Mouse (Mus musculus) midbrain, postnatal 0 days (tissue): ENCODE measurements around the gene Dctn2. TPM values are rescaled to one million over a fixed set of nuclear protein-coding genes. Genes with fewer than 3 reads are reported as not detected.

ENCODE experiments used
- ATAC-seq: fragments of 200-750 bp; cut with Nextera tagmentation; 2 replicates; pipeline ENCODE4 v1.8.0; 2017; ENCODE audit warnings: moderate number of reproducible peaks, mild to moderate bottlenecking, moderate TSS enrichment, moderate library complexity; ENCODE audit not compliant: low FRiP score
- DNase-seq: peaks from one replicate; pipeline ENCODE4 v3.0.0-alpha.2; 2015; ENCODE audit warnings: low spot score
- H3K27ac ChIP-seq: fragments of 300-500 bp; sonication (generic); 2 replicates; pipeline ENCODE4 v1.5.1; 2014; ENCODE audit warnings: low read depth, mild to moderate bottlenecking, low read length, mixed read lengths
- H3K27me3 ChIP-seq: fragments of 300-500 bp; sonication (generic); 2 replicates; pipeline ENCODE4 v1.6.1; 2014; ENCODE audit warnings: low read length, control low read depth, mixed read lengths; ENCODE audit not compliant: insufficient read depth
- H3K36me3 ChIP-seq: fragments of 300-500 bp; sonication (generic); 2 replicates; pipeline ENCODE4 v1.6.1; 2014; ENCODE audit warnings: low read length, control low read depth, mixed read lengths; ENCODE audit not compliant: insufficient read depth
- H3K4me1 ChIP-seq: fragments of 300-500 bp; sonication (generic); 2 replicates; pipeline ENCODE4 v1.6.1; 2014; ENCODE audit warnings: mild to moderate bottlenecking, control low read depth, antibody characterized with exemption, low read length, mixed read lengths; ENCODE audit not compliant: insufficient read depth
- H3K4me2 ChIP-seq: fragments of 300-500 bp; sonication (generic); 2 replicates; pipeline ENCODE4 v1.6.1; 2014; ENCODE audit warnings: low read depth, mild to moderate bottlenecking, low read length, mixed read lengths; ENCODE audit not compliant: poor library complexity, severe bottlenecking
- H3K4me3 ChIP-seq: fragments of 300-500 bp; sonication (generic); 2 replicates; pipeline ENCODE4 v1.5.1; 2014; ENCODE audit warnings: low read depth, mild to moderate bottlenecking, low read length, moderate library complexity
- H3K9ac ChIP-seq: fragments of 300-500 bp; sonication (generic); replicated peaks from 2 replicates; pipeline ENCODE4 v1.6.1; 2014; ENCODE audit warnings: mild to moderate bottlenecking, low read length, moderate library complexity, mixed read lengths; ENCODE audit not compliant: poor library complexity, severe bottlenecking
- H3K9me3 ChIP-seq: fragments of 300-500 bp; sonication (generic); 2 replicates; pipeline ENCODE4 v1.6.1; 2016; ENCODE audit warnings: low read length, control low read depth
- CTCF ChIP-seq: IDR thresholded peaks from 2 replicates; pipeline ENCODE4 v1.5.1; 2016; ENCODE audit warnings: antibody characterized with exemption, mild to moderate bottlenecking
- WGBS: fragments of 180-500 bp; shearing (Covaris S2); extraction: QIAGEN DNeasy Blood & Tissue Kit; methylation state at CpG from one replicate; pipeline ENCODE4 v1.1.7; 2014; 5-methylcytosine and 5-hydroxymethylcytosine counted together
- polyA plus RNA-seq: library from polyadenylated mRNA; unstranded; fragments of >200 nt; fragmentation: Nextera tagmentation; extraction: Ambion mirVana; gene quantifications from 2 replicates; pipeline ENCODE4 v1.2.1, GENCODE M21; 2015
- total RNA-seq: library from RNA; depleted of rRNA; stranded (reverse); fragments of >200 nt; gene quantifications from 2 replicates; pipeline ENCODE4 v1.2.3, GENCODE M21; 2014

The Dctn2 gene
- total and polyA plus RNA-seq, 2 experiments from 2014 or later: 274 to 318 TPM

DNA sequence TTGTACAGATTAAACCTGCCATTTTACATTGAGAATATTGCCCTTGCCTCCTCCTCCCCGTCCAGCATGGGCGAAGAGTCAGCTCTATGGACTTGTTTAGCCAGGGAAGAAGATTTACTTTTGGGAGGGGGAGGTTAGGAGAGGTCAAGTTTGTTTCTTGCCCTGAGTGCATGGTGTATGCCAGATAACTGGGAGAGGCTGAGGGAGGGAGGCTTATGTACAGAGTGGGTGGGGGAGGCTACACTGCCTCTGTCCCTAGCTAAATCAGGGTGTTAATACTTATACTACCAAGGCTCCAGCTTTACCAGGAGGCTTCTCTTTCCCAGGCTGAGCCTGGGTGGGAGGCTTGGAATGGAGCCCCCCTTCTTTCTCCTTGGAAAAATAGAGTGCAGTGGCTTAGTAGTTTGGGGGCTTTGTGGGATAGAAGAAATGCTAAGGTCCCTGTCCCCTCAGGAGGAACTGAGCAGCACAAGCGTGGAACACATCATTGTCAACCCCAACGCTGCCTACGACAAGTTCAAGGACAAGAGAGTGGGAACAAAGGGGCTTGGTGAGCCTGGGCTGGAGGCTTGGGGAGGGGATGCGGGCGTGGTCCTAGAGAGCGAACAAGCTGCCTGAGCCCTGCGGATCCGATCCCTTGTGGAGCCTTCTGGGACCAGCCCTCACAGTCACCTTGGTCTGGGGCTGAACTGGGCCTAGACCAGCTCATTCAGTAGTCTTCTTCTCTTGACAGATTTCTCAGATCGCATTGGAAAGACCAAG is 8.3 kb downstream of the Dctn2 start:
- no peak for TF ChIP-seq CTCF
- no peaks in the 10 kb centered on the region for H3K4me1 ChIP-seq
- no peaks in the 10 kb centered on the region for H3K9me3 ChIP-seq
- H3K27ac ChIP-seq: no peak overlapping the region
- DNase-seq (no peak), ATAC-seq (no peak)
- no peaks in the 10 kb centered on the region for H3K27me3 ChIP-seq
- no peak overlapping the region for H3K4me2 ChIP-seq
- no peak overlapping the region for H3K4me3 ChIP-seq
- WGBS: 93% methylated on average over 11 of the region's 11 CpGs
- H3K36me3 ChIP-seq: peaks cover 85% of the 10 kb centered on the region
- no peak overlapping the region for H3K9ac ChIP-seq

- TF ChIP-seq CTCF: peak; percentile 34
- ATAC-seq (no peak), DNase-seq (no peak)
- H3K9me3 ChIP-seq: no peaks in the 10 kb centered on the region
- no peak overlapping the region for H3K4me2 ChIP-seq
- 100% methylated on average over 1 of the region's 2 CpGs for WGBS
- H3K27ac ChIP-seq: no peak overlapping the region
- no peaks in the 10 kb centered on the region for H3K27me3 ChIP-seq
- no peak overlapping the region for H3K9ac ChIP-seq
- no peak overlapping the region for H3K4me3 ChIP-seq
- peaks cover 77% of the 10 kb centered on the region for H3K36me3 ChIP-seq
- no peaks in the 10 kb centered on the region for H3K4me1 ChIP-seq
Measured at GRCm38 (mm10) chr10:127279730-127280129, 13.6 kb downstream of the Dctn2 start.

GRCm38 (mm10) chr10:127281316-127281715 is 15.1 kb downstream of the Dctn2 start:
- H3K4me2 ChIP-seq: no peak overlapping the region
- H3K36me3 ChIP-seq: peaks cover 81% of the 10 kb centered on the region
- no peaks in the 10 kb centered on the region for H3K27me3 ChIP-seq
- ATAC-seq: no peak
- H3K4me1 ChIP-seq: no peaks in the 10 kb centered on the region
- no peak for DNase-seq
- WGBS: 77% methylated on average over 8 of the region's 8 CpGs
- H3K27ac ChIP-seq: no peak overlapping the region
- no peak for TF ChIP-seq CTCF
- no peaks in the 10 kb centered on the region for H3K9me3 ChIP-seq
- H3K9ac ChIP-seq: no peak overlapping the region
- H3K4me3 ChIP-seq: no peak overlapping the region

DNA sequence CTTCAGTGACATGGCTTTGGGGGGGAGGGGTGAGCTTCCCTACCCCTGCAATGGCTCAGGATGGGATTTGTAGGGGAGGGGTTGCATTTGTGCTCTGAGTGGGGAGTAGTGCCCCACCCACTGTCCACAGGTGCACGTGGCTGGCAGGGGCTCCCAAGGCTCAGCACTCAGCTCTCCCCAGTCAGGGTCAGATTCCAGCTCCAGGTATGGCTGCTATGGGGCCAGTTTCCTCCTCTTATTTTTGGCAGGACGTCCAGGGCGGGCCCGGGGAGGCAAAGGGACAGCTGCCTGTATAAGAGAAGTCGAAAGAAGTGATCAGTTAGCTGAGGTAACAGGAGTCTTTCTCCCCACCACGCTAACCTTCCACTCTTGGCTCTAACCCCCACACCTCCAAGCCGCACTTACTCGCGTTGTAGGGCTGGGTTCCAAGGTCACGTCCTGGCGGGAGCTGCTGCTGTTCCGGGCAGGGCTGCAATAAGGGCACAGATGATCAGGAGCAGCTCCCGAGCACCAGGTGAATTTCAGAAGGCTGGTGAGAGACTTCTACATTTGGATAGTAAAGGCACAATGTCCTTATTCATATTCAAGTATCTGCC is 16.6 kb downstream of the Dctn2 start:
- ATAC-seq (no peak), DNase-seq (no peak)
- H3K27me3 ChIP-seq: no peaks in the 10 kb centered on the region
- WGBS: 86% methylated on average over 13 of the region's 13 CpGs
- H3K4me1 ChIP-seq: peaks cover 13% of the 10 kb centered on the region
- no peak overlapping the region for H3K4me3 ChIP-seq
- no peak overlapping the region for H3K9ac ChIP-seq
- no peak overlapping the region for H3K4me2 ChIP-seq
- no peak overlapping the region for H3K27ac ChIP-seq
- H3K9me3 ChIP-seq: no peaks in the 10 kb centered on the region
- peaks cover 68% of the 10 kb centered on the region for H3K36me3 ChIP-seq
- no peak for TF ChIP-seq CTCF

DNA sequence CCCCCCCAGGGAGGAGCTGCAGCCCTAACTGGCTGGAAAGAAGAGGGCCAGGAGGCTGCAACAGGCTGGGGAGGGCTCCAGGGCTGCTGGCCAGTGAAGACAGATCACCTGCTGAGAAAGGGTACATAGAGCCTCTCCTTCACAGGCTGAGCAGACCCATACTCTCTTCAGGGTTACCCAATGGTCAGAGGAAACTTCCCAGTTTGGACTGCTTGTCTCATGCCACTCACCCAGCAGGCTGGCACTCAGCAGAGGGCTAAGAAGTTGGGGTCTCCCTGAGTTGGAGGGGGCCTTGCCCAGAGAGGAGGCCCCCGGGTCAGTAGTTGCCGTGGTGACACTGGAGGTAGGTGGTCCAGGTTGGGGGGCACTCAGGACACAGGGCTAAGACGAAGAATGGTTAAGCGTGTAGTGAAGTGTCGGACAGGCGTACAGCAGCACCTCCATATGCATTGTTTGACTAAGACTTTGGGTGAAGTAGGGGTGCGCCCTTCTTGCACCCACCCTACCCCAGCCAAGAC is 18.0 kb downstream of the Dctn2 start:
- Histone ChIP-seq H3K9ac (no peak overlapping the region), H3K4me3 (no peak overlapping the region), H3K4me2 (no peak overlapping the region), H3K36me3 (peaks cover 55% of the 10 kb centered on the region), H3K27ac (no peak overlapping the region), H3K4me1 (peaks cover 14% of the 10 kb centered on the region), H3K9me3 (no peaks in the 10 kb centered on the region), H3K27me3 (no peaks in the 10 kb centered on the region)
- no peak for TF ChIP-seq CTCF
- DNase-seq: no peak
- 93% methylated on average over 7 of the region's 7 CpGs for WGBS
- no peak for ATAC-seq
